Comparison of ENCODE assay signal across 14 mouse cellular contexts in the genomic region with DNA sequence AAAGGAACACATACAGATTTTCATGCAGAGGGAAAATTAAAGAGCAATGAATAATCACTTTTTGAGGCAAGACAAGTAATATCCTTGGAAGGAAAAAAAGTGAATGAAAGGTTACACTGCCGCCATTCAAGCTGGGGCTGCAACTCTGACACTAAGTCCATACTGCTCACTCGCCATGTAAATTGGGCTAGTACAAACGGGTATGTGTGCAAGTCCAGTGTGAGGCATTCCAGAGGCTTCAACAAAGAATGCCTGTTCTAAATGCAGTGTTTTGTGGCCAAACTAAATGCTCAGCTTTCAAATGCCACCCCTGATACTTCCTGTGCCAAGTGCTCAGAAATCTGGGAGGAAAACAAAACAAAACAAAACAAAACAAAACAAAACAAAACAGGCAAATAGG.
"Had no signal": no experiment of that assay in that cellular context is flagged by ENCODE, and none has a peak within 500 bp of the region (broad histone marks: within the 10 kb centered on the region; RNA-seq: fewer than 3 reads in every experiment).

No protein-coding gene starts in this region.

- H3K27me3 ChIP-seq: kidney, embryonic 15.5 days; limb, embryonic 12.5 days; liver, embryonic 13.5 days; lung, embryonic 15.5 days; megakaryocyte, embryonic 14.5 days; midbrain, embryonic 12.5 days had no signal

- H3K4me1 ChIP-seq: kidney, embryonic 15.5 days; limb, embryonic 12.5 days; liver, embryonic 13.5 days; lung, embryonic 15.5 days; megakaryocyte, embryonic 14.5 days; midbrain, embryonic 12.5 days had no signal

- H3K4me2 ChIP-seq: kidney, embryonic 15.5 days; limb, embryonic 12.5 days; liver, embryonic 13.5 days; lung, embryonic 15.5 days; midbrain, embryonic 12.5 days had no signal

- DNase-seq: kidney, postnatal 14 days; liver; liver, embryonic 13.5 days; liver, postnatal 0 days; lung, postnatal 14 days; thymus, postnatal 4 days had no signal

- ATAC-seq: liver, postnatal 0 days had no signal

- H3K9me3 ChIP-seq: kidney, embryonic 15.5 days; limb, embryonic 12.5 days; liver, embryonic 13.5 days; lung, embryonic 15.5 days; megakaryocyte, embryonic 14.5 days; midbrain, embryonic 12.5 days had no signal

- H3K36me3 ChIP-seq: kidney, embryonic 15.5 days; limb, embryonic 12.5 days; liver, embryonic 13.5 days; lung, embryonic 15.5 days; midbrain, embryonic 12.5 days had no signal

- H3K27ac ChIP-seq: kidney, embryonic 15.5 days; limb, embryonic 12.5 days; liver, embryonic 13.5 days; lung, embryonic 15.5 days; macrophage; midbrain, embryonic 12.5 days; stomach, postnatal 0 days had no signal

- H3K4me3 ChIP-seq: kidney, embryonic 15.5 days; limb, embryonic 12.5 days; liver, embryonic 13.5 days; lung, embryonic 15.5 days; megakaryocyte, embryonic 14.5 days; midbrain, embryonic 12.5 days; myocyte had no signal

- H3K9ac ChIP-seq: kidney, embryonic 15.5 days; limb, embryonic 12.5 days; liver, embryonic 13.5 days; liver, postnatal 0 days; lung, embryonic 15.5 days; midbrain, embryonic 12.5 days had no signal
